Mouse (Mus musculus) B cell, adult 2 months (primary cell): ENCODE data around the gene Cnppd1.
A peak's percentile ranks its signal among the peaks of the same experiment; 100 is the strongest.

Experiments
- DNase-seq, 2 experiments: peaks; one replicate each; pipeline ENCODE4 v3.0.0; 2022

The Cnppd1 gene

DNA sequence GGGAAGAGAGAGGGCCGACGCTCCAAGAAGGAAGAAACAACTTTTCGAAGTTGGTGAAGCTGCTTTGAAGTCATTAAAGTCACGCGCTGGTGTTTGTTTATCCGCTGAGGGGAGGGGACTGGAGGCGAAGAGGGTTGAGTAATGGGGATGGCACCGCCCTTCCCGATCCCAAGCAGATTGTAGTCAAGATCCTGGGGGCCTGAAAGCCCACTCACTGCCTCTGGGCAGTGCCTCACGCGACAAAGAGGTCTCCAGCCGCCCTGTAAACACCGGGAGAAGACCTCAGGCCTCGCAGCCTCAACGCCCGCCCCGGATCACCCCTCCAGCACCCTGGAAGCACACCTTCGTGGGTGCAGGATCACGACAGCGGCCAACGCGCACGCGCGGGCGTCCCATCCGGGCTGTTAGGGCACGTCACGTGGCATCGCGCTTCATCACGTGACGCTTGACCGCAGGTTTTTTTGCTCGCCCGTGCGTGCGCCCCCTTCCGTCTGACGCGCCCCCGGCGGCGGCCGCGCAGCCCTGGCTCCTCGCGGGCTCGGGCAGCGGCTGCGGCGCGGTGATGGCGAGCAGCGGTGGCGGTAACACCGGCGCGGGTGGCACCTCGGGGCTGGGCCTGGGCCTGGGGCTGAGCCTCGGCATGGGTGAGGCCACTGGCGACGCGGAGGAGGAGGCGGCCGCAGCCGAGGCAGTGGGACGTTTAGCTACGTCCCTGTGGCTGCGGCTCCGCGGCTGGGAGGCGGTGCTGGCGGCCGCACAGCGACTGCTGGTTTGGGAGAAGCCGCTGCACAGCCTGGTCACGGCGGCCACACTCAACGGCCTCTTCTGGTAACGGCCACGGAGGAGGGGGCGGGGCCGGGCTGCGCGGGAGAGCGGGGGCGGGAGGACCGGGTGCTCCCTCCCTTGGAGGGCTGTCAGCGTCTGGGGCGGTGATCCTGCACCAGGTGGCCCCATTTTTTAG is at the start of gene Cnppd1, which contains the start of gene Retreg2:
Cnppd1 (minus strand) TSS at position 411 of the 961 bp plus-strand sequence.
Retreg2 (plus strand) TSS at position 478 of the 961 bp plus-strand sequence.
- peak; percentile 96 to 97 for DNase-seq

- DNase-seq, result peak; percentile 90 to 93
Measured at GRCm38 (mm10) chr1:75191622-75192402, 49.3 kb upstream of the Cnppd1 start, which contains the start of the genes Ankzf1 and Atg9a. Ankzf1 (plus strand) TSS chr1:75192151. Atg9a (minus strand) TSS chr1:75192196.

- no peak for DNase-seq
Measured at GRCm38 (mm10) chr1:75191258-75191621, 48.7 kb upstream of the Cnppd1 start.

GRCm38 (mm10) chr1:75190577-75190976 is 48.1 kb upstream of the Cnppd1 start:
- no peak for DNase-seq

- no peak for DNase-seq
Measured at GRCm38 (mm10) chr1:75187914-75188483, 45.5 kb upstream of the Cnppd1 start.

DNA sequence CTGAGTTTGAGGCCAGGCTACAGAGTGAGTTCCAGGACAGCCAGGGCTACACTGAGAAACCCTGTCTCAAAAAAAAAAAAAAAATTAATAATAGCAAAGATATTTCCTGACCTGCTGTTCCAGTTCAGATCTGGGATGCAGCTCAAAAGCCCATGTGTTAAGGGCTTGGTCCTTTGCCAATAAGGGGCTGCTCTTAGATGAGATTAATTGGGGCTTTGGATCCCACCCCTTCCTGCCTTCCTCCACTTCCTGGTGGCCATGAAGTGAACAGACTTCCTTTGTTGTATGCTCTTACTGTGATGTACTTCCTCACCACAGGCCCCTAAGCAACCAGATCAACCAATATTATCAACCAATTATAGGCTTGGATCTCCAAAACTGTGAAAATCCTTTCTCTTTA is 44.6 kb upstream of the Cnppd1 start:
- DNase-seq, result no peak

DNA sequence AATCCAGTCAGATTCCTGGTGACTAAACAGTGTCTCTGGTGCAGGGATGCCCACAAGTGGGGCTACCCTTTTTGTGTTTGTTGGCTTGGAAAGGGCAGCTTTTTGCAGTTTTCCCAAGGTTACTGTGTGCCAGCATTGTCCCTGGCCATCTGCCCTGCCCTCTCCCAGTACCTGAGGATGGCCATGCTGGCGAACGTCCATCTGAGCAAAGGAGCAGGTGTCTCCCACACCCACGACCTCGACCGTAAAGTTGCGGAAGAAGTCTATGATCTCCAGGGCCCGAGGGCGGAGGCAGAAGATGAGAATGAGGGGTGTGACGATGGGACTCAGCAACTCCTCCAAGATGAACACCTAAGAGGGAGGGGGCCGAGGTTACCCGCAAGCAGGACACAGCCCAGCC is 43.0 kb upstream of the Cnppd1 start:
- no peak for DNase-seq

GRCm38 (mm10) chr1:75182160-75182559 is 39.6 kb upstream of the Cnppd1 start:
- DNase-seq, result no peak

GRCm38 (mm10) chr1:75181377-75181870 is 38.9 kb upstream of the Cnppd1 start:
- no peak for DNase-seq

- no peak for DNase-seq
Measured at GRCm38 (mm10) chr1:75180741-75181140, 38.2 kb upstream of the Cnppd1 start.

- peak; percentile 83 to 86 for DNase-seq
Measured at GRCm38 (mm10) chr1:75180105-75180590, 37.6 kb upstream of the Cnppd1 start, which contains the start of gene Abcb6. Abcb6 (minus strand) TSS chr1:75180392.

- peak in 1 of 2 experiments; percentile 45 for DNase-seq
Measured at GRCm38 (mm10) chr1:75179334-75180104, 37.0 kb upstream of the Cnppd1 start.

GRCm38 (mm10) chr1:75168472-75169464 is 26.3 kb upstream of the Cnppd1 start, which contains the start of gene Zfand2b:
Zfand2b (plus strand) TSS chr1:75168646.
- DNase-seq, result peak; percentile 99

GRCm38 (mm10) chr1:75168093-75168471 is 25.6 kb upstream of the Cnppd1 start:
- no peak for DNase-seq

GRCm38 (mm10) chr1:75160256-75160617 is 17.7 kb upstream of the Cnppd1 start:
- no peak for DNase-seq

DNA sequence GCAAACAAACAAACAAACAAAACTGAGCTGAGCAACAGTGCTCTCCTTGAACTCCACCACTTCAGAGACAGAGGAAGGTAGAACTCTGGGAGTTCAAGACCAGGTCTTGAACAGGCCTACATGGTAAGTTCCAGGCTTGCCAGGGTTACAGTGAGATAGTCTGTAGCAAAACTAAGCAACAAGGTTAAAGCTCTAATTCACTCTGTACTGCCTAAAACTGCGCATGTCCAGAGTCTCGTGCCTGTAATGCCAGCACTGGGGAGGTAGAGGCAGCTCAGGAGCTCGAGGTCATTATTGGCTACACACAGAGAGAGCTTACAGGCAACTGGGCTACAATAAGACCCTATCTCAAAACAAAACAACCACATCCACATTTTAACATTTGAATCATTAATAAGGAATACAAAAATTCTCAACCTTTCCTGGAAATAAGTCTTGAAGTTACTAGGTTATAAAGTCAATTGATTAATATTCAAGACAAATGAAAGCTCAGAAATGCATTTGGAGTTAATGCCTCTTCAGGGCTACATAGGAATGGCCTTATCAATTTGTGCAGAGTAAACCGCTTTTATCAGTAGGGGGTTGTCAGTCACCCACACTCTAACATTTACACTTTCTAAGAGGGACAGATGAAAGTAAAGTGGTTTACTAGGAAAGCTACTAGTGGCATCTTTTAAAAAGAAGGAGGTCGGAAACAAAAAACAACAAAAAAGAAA is 17.2 kb upstream of the Cnppd1 start:
- DNase-seq, result no peak

DNA sequence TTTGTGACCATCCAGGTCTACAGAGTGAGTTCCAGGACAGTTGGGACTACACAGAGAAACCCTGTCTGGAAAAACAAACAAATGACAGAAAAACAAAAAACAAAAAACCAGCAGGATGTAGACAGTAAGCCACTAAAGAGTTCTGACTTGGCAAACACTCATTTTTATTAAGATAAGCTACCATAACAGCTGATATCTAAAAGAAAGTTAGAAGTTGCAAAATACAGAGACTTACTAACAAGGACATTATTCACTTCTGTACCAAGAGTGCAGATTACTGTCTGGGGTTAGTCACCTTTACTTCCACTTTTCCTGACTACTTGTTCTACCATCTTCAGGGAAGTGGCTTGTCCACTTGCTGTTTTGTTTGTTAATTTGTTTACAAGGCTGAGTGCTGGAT is 16.5 kb upstream of the Cnppd1 start:
- DNase-seq, result no peak

DNA sequence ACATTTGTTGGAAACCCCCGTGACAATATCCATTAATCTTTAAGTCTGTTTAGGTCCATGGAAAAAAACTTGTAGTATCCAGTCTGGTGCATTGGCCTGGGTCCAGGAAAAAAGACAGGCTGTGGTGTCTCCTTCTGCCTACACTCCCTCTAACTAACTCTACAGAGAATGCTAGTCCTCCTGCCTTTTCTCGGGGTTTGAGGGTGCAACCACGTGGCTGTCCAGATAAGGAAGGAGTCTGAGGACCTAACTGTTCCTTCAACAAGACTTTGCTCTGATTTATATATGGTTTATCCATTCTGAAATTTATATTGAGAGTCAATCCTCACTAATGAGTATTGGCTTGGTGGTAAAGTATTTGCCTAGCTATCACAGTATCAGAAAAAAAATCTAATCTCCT is 13.3 kb upstream of the Cnppd1 start:
- DNase-seq, result no peak

DNA sequence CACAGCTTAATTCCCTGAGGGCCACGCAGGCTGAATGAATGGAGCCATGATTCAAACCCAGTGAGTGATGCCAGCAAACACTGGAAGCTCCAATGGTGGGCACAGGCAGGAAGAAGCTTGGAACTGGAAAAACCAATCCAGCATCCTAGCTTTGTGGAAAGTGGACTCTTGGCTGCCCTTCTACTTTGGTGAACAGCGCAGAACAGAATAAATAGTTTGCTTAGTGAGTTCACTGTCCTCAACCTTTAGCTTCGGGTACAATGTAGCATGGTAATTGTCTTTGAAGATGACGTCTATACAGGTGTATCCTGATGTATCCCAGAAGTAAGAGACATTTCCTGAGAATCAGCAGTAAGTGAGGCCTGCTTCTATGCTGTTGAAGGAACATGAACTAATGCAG is 6.2 kb upstream of the Cnppd1 start:
- DNase-seq, result no peak
